Mouse (Mus musculus) liver, embryonic 14.5 days (tissue): ENCODE data around the gene Hip1. TPM values are rescaled to one million over a fixed set of nuclear protein-coding genes. Genes with fewer than 3 reads are reported as not detected.

Experiments
- ATAC-seq: fragments of 200-750 bp; cut with Nextera tagmentation; 2 replicates; pipeline ENCODE4 v1.8.0; 2017; ENCODE audit warnings: moderate number of reproducible peaks, mild to moderate bottlenecking, moderate library complexity; ENCODE audit not compliant: insufficient read depth
- DNase-seq, 3 experiments: peaks; one replicate each; pipeline ENCODE4 v3.0.0-alpha.2; 2012 to 2013; ENCODE audit warnings: low read depth in 3 of 3, low spot score in 3 of 3
- H3K27ac ChIP-seq: fragments of 300-500 bp; sonication (generic); 2 replicates; pipeline ENCODE4 v1.5.1; 2014; ENCODE audit warnings: moderate library complexity, mild to moderate bottlenecking, control low read depth, inconsistent platforms
- H3K27me3 ChIP-seq: fragments of 300-500 bp; sonication (generic); 2 replicates; pipeline ENCODE4 v1.6.1; 2014; ENCODE audit warnings: mild to moderate bottlenecking, low read length, moderate library complexity; ENCODE audit not compliant: control insufficient read depth, insufficient read depth
- H3K36me3 ChIP-seq: fragments of 300-500 bp; sonication (generic); replicated peaks from 2 replicates; pipeline ENCODE4 v1.6.1; 2014; ENCODE audit warnings: low read depth; ENCODE audit not compliant: control insufficient read depth, insufficient read depth
- H3K4me1 ChIP-seq, 2 experiments: fragments of 200-500 bp in 1 of 2; fragments of 300-500 bp in 1 of 2; sonication (generic) in 1 of 2; replicated peaks; 2 replicates each; pipeline ENCODE4 v1.6.1; 2012 to 2014; ENCODE audit warnings: antibody characterized with exemption in 1 of 2, inconsistent platforms in 1 of 2, low read length in 1 of 2; ENCODE audit not compliant: control insufficient read depth in 2 of 2, insufficient read depth in 2 of 2
- H3K4me2 ChIP-seq: fragments of 300-500 bp; sonication (generic); 2 replicates; pipeline ENCODE4 v1.6.1; 2014; ENCODE audit warnings: low read depth, mild to moderate bottlenecking, control low read depth, moderate library complexity
- H3K4me3 ChIP-seq, 2 experiments: fragments of 200-500 bp in 1 of 2; fragments of 300-500 bp in 1 of 2; sonication (generic) in 1 of 2; 2 replicates each; pipeline ENCODE4 v1.5.1; 2012 to 2014; ENCODE audit warnings: low read depth in 2 of 2, low read length in 2 of 2, mild to moderate bottlenecking in 2 of 2, control low read depth in 1 of 2, inconsistent platforms in 1 of 2, moderate library complexity in 1 of 2; ENCODE audit not compliant: insufficient read depth in 1 of 2
- H3K9ac ChIP-seq: fragments of 300-500 bp; sonication (generic); replicated peaks from 2 replicates; pipeline ENCODE4 v1.6.1; 2014; ENCODE audit warnings: mild to moderate bottlenecking, control low read depth, moderate library complexity
- H3K9me3 ChIP-seq: fragments of 300-500 bp; sonication (generic); 2 replicates; pipeline ENCODE4 v1.6.1; 2016; ENCODE audit warnings: low read length, mixed read lengths; ENCODE audit not compliant: control insufficient read depth
- CTCF ChIP-seq: IDR thresholded peaks from 2 replicates; pipeline ENCODE4 v1.5.1; 2016; ENCODE audit warnings: antibody characterized with exemption, low read depth, control low read depth
- EP300 ChIP-seq: IDR thresholded peaks from 2 replicates; pipeline ENCODE4 v1.6.1; 2016; ENCODE audit warnings: antibody characterized with exemption, low read depth
- WGBS: fragments of 180-500 bp; shearing (Covaris S2); extraction: QIAGEN DNeasy Blood & Tissue Kit; methylation state at CpG from one replicate; pipeline ENCODE4 v1.1.7; 2014; ENCODE audit not compliant: insufficient replicate concordance; 5-methylcytosine and 5-hydroxymethylcytosine counted together
- polyA plus RNA-seq, 2 experiments: library from polyadenylated mRNA; depleted of rRNA in 1 of 2; stranded (reverse) in 1 of 2; unstranded in 1 of 2; fragments of >200 nt; fragmentation: Nextera tagmentation in 1 of 2; extraction: Ambion mirVana in 1 of 2; gene quantifications; 2 replicates each; pipeline versions ENCODE4 v1.2.1 to v1.2.3; 2012 to 2014

Gene Hip1
- polyA plus RNA-seq, 2 experiments, result 2.2 to 2.8 TPM

GRCm38 (mm10) chr5:135527986-135528385, 16.9 kb downstream of the Hip1 start:
- H3K36me3 ChIP-seq, result no peaks in the 10 kb centered on the region
- H3K27ac ChIP-seq, result no peak overlapping the region
- no peak overlapping the region for H3K4me2 ChIP-seq
- WGBS, result 47% methylated on average over 7 of the region's 7 CpGs
- H3K9ac ChIP-seq, result no peak overlapping the region
- DNase-seq, result no peak
- no peak for ATAC-seq
- no peaks in the 10 kb centered on the region for H3K9me3 ChIP-seq
- no peaks in the 10 kb centered on the region for H3K27me3 ChIP-seq
- no peak overlapping the region for H3K4me3 ChIP-seq
- no peaks in the 10 kb centered on the region for H3K4me1 ChIP-seq
- TF ChIP-seq EP300, result no peak

DNA sequence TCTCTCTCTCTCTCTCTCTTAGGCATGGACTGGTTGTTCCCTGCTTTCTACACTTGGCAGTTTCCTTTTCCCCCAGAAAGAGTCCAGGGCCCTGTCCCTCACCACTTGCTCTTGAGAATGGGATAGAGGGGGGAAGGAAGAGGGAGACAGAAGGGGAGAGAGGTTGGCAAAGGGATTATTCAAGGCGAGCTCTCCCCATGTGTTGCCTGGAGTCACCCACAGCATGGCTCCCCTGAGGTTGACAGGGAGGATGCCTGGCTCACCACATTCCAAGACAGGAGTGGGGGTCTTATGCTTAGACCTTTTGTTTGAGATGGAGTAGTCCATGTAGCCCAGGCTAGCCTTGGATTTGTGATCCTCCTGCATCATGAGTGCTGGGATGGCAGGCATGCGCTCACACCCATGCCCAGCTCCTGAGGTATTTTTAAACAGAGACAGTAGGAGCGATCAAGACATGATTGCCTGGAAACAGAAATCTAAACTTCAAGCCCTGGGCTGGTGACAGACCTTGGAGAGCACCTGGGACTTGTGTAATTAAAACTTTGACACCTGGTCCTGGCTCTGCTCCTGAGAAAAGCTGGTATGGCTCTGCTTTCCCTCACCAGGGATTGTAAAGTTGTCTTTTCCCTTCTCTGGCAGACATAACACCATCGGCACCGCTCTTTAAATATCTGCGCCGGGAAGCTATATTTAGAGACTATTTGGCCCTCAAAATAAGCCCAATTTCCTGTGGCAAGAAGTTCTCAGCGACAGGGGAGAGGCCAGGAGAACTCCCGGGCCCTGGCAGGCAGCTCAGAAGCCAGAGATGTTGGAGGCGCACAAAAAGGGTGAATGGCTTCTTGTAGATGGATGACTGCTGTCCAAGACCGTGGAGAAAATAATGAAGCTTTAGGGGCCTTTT, 20.0 kb downstream of the Hip1 start:
- Histone ChIP-seq H3K4me1 (no peaks in the 10 kb centered on the region), H3K9me3 (no peaks in the 10 kb centered on the region), H3K27ac (no peak overlapping the region), H3K9ac (no peak overlapping the region), H3K4me2 (no peak overlapping the region), H3K27me3 (no peaks in the 10 kb centered on the region), H3K36me3 (no peaks in the 10 kb centered on the region), H3K4me3 (no peak overlapping the region)
- TF ChIP-seq EP300, result no peak
- no peak for TF ChIP-seq CTCF
- no peak for ATAC-seq
- DNase-seq, result no peak
- 18% methylated on average over 11 of the region's 11 CpGs for WGBS

- H3K4me2 ChIP-seq, result no peak overlapping the region
- H3K9me3 ChIP-seq, result no peaks in the 10 kb centered on the region
- no peaks in the 10 kb centered on the region for H3K4me1 ChIP-seq
- H3K4me3 ChIP-seq, result no peak overlapping the region
- DNase-seq (no peak), ATAC-seq (no peak)
- H3K27ac ChIP-seq, result no peak overlapping the region
- WGBS, result 63% methylated on average over 2 of the region's 2 CpGs
- H3K27me3 ChIP-seq, result no peaks in the 10 kb centered on the region
- no peaks in the 10 kb centered on the region for H3K36me3 ChIP-seq
- H3K9ac ChIP-seq, result no peak overlapping the region
- TF ChIP-seq EP300 (no peak), CTCF (no peak)
Observed at GRCm38 (mm10) chr5:135524087-135524486, 20.8 kb downstream of the Hip1 start.

DNA sequence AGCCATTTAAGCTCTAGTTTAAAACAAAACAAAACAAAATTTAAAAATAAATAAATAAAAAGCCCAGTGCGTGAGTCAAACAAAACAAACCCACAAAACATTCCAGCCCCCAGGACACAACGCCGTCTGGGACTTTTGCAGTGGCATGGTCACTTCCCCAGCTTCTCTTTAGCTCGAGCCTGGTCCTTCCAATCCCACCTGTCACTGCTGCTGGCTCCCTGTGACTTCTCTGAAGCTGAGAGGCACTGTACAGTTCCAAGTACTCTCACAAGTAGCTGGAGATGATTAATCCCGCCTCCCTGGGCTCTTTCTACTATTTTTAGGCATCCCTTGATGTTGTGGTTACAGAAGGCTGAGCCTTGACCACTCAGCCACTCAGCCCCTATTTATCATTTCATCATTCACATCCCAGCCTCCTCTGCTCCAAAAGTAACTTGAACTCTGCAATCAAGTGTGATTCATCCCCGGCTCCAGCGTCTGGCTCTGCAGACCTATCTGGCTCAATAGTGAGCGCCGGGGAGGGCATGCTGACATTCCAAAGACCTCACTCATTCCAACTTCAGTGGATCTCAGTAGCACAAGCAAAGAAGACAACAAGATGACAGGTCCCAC, 22.7 kb downstream of the Hip1 start:
- Histone ChIP-seq H3K36me3 (no peaks in the 10 kb centered on the region), H3K4me2 (no peak overlapping the region), H3K4me1 (no peaks in the 10 kb centered on the region), H3K9ac (no peak overlapping the region), H3K27ac (no peak overlapping the region), H3K27me3 (no peaks in the 10 kb centered on the region), H3K9me3 (no peaks in the 10 kb centered on the region), H3K4me3 (no peak overlapping the region)
- TF ChIP-seq CTCF, result no peak
- no peak for TF ChIP-seq EP300
- WGBS, result 67% methylated on average over 9 of the region's 9 CpGs
- no peak for DNase-seq
- ATAC-seq, result no peak

- WGBS, result 60% methylated on average over 5 of the region's 5 CpGs
- H3K4me3 ChIP-seq, result no peak overlapping the region
- H3K4me2 ChIP-seq, result no peak overlapping the region
- DNase-seq (no peak), ATAC-seq (no peak)
- no peaks in the 10 kb centered on the region for H3K4me1 ChIP-seq
- H3K27me3 ChIP-seq, result no peaks in the 10 kb centered on the region
- no peaks in the 10 kb centered on the region for H3K36me3 ChIP-seq
- no peaks in the 10 kb centered on the region for H3K9me3 ChIP-seq
- no peak for TF ChIP-seq EP300
- TF ChIP-seq CTCF, result no peak
- H3K9ac ChIP-seq, result no peak overlapping the region
- no peak overlapping the region for H3K27ac ChIP-seq
Observed at GRCm38 (mm10) chr5:135517348-135517883, 27.5 kb downstream of the Hip1 start.
